Mouse (Mus musculus) erythroblast, embryonic 14.5 days (primary cell): Measurements from ENCODE around the gene Csnk1g2.

ENCODE experiments used
- GATA1 ChIP-seq: IDR thresholded peaks from 2 replicates; pipeline ENCODE4 v1.6.1; 2012; ENCODE audit warnings: low read length, inconsistent platforms, mixed read lengths
- TAL1 ChIP-seq: IDR thresholded peaks from 3 replicates; pipeline ENCODE4 v1.6.1; 2012; ENCODE audit warnings: low read length, inconsistent platforms, mixed read lengths

GRCm38 (mm10) chr10:80610116-80610785, 12.4 kb upstream of the Csnk1g2 start:
- TF ChIP-seq GATA1 = no peak
- TF ChIP-seq TAL1 = no peak
